Mouse (Mus musculus): Measurements from ENCODE around the gene Gm44596.

DNA sequence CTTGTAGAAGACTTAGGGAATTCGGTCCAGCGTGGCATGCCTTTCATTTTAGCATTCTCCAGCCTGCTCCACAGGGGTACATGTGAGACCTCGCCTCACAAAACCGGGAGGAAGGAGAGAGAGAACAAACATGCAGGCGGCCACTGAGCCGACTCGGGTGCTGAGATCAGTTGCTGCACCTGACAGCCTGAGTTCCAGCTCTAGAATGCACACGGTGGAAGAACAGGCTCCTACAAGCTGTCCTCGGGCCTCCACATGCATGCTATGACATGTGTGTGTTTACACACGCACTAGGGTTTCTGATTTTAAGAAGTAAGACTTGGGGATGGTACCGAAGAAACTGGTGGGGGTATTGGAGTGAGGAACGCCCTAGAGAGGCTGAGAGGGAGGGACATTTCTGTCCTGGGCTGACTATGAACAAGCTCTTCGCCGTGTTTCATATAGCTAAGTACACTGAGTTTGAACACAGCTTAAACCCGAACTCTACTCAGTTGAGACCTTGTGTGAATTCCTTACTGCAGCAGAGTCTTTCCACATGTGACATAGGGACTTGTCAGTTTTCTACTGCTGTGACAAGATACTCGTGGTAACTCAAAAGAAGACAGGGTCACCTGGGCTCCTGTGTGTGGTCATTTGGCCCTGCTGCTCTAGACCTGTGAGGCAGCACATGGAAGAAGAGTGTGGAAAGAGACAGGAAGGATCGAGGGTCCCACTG, 1.2 kb downstream of the Gm44596 start:
- TF ChIP-seq POLR2A (IDR thresholded peaks at IDR 0.05; ENCODE audit: low read depth, low read length) (no peak), CTCF (IDR thresholded peaks at IDR 0.05; ENCODE audit: extremely low read depth, insufficient read depth, insufficient read length, insufficient replicate concordance) (no peak)

Measured in spleen, adult 2 months (tissue).